Mouse (Mus musculus) gastrocnemius, postnatal 10 days (tissue): ENCODE measurements around the gene Bhlhe40. TPM values are rescaled to one million over a fixed set of nuclear protein-coding genes. Genes with fewer than 3 reads are reported as not detected.

Experiments
- DNase-seq: peaks from one replicate; pipeline ENCODE4 v3.0.0; 2021; ENCODE audit warnings: mixed read lengths
- long read RNA-seq, 2 experiments: library from polyadenylated mRNA; stranded (forward); transcript quantifications; one replicate each; pipeline ENCODE4 v2.0.0; 2021
- total RNA-seq, 2 experiments: library from RNA; stranded (reverse); gene quantifications; 2 replicates each; pipeline ENCODE4 v1.2.3; 2021

Bhlhe40 gene
- 10 to 100 TPM; 60.4 to 64.9 TPM for total RNA-seq
- long read RNA-seq, experiment 1, transcript Bhlhe40-204 (1 exons, 2,620 nt): minor isoform, 8 of 104 reads
- long read RNA-seq, experiment 1, transcript Bhlhe40-201 (5 exons, 3,113 nt): major isoform, 90 of 104 reads
- long read RNA-seq, experiment 1, partial matches to known transcripts: 4 of 104 reads
- long read RNA-seq, experiment 1, other reads (novel, unspliced or antisense): 2 of 104 reads
- long read RNA-seq, experiment 2, transcript Bhlhe40-201 (5 exons, 3,113 nt): major isoform, 80 of 97 reads
- long read RNA-seq, experiment 2, transcript Bhlhe40-204 (1 exons, 2,620 nt): minor isoform, 11 of 97 reads
- long read RNA-seq, experiment 2, partial matches to known transcripts: 0 of 97 reads
- long read RNA-seq, experiment 2, other reads (novel, unspliced or antisense): 6 of 97 reads

- peak; percentile 85 for DNase-seq
Observed at GRCm38 (mm10) chr6:108660206-108660877, at the start of gene Bhlhe40. TSS of gene Bhlhe40 (plus strand) at chr6:108660629.

GRCm38 (mm10) chr6:108611663-108612062 is 48.8 kb upstream of the Bhlhe40 start:
- DNase-seq: no peak

GRCm38 (mm10) chr6:108618025-108618424 is 42.4 kb upstream of the Bhlhe40 start:
- DNase-seq: no peak

GRCm38 (mm10) chr6:108623028-108623565 is 37.3 kb upstream of the Bhlhe40 start:
- DNase-seq: no peak

GRCm38 (mm10) chr6:108624915-108625314 is 35.5 kb upstream of the Bhlhe40 start:
- no peak for DNase-seq

- DNase-seq: no peak
Observed at GRCm38 (mm10) chr6:108630701-108631100, 29.7 kb upstream of the Bhlhe40 start.

- no peak for DNase-seq
Observed at GRCm38 (mm10) chr6:108638157-108638833, 22.1 kb upstream of the Bhlhe40 start.

- DNase-seq: no peak
Observed at GRCm38 (mm10) chr6:108642020-108642419, 18.4 kb upstream of the Bhlhe40 start.

GRCm38 (mm10) chr6:108643035-108643434 is 17.4 kb upstream of the Bhlhe40 start:
- DNase-seq: no peak

- DNase-seq: no peak
Observed at GRCm38 (mm10) chr6:108644311-108644710, 16.1 kb upstream of the Bhlhe40 start.

- no peak for DNase-seq
Observed at GRCm38 (mm10) chr6:108647094-108647493, 13.3 kb upstream of the Bhlhe40 start.

- no peak for DNase-seq
Observed at GRCm38 (mm10) chr6:108648072-108648471, 12.4 kb upstream of the Bhlhe40 start.

- no peak for DNase-seq
Observed at GRCm38 (mm10) chr6:108655861-108656260, 4.6 kb upstream of the Bhlhe40 start.

GRCm38 (mm10) chr6:108658051-108658415 is 2.4 kb upstream of the Bhlhe40 start:
- DNase-seq: no peak

- peak; percentile 58 for DNase-seq
Observed at GRCm38 (mm10) chr6:108658416-108659201, 1.8 kb upstream of the Bhlhe40 start.

GRCm38 (mm10) chr6:108659221-108659725 is 1.2 kb upstream of the Bhlhe40 start:
- peak; percentile 95 for DNase-seq

GRCm38 (mm10) chr6:108659726-108660205 is 663 bp upstream of the Bhlhe40 start:
- peak; percentile 91 for DNase-seq

- no peak for DNase-seq
Observed at GRCm38 (mm10) chr6:108660878-108661389, 505 bp downstream of the Bhlhe40 start.

GRCm38 (mm10) chr6:108661412-108661811 is 983 bp downstream of the Bhlhe40 start:
- peak; percentile 99 for DNase-seq

GRCm38 (mm10) chr6:108661890-108662289 is 1.5 kb downstream of the Bhlhe40 start:
- DNase-seq: no peak
